Mouse (Mus musculus) neural tube, embryonic 15.5 days (tissue): ENCODE measurements around the gene Tmprss15. TPM values are rescaled to one million over a fixed set of nuclear protein-coding genes. Genes with fewer than 3 reads are reported as not detected.

ENCODE experiments used
- ATAC-seq: fragments of 200-750 bp; cut with Nextera tagmentation; 2 replicates; pipeline ENCODE4 v1.8.0; 2017; ENCODE audit warnings: mild to moderate bottlenecking, moderate TSS enrichment, moderate library complexity; ENCODE audit not compliant: low FRiP score
- H3K27ac ChIP-seq: fragments of 300-500 bp; sonication (generic); replicated peaks from 2 replicates; pipeline ENCODE4 v1.5.1; 2015; ENCODE audit warnings: mild to moderate bottlenecking, inconsistent platforms
- H3K27me3 ChIP-seq: fragments of 300-500 bp; sonication (generic); replicated peaks from 2 replicates; pipeline ENCODE4 v1.6.1; 2015; ENCODE audit warnings: inconsistent platforms
- H3K36me3 ChIP-seq: fragments of 300-500 bp; sonication (generic); 2 replicates; pipeline ENCODE4 v1.6.1; 2015; ENCODE audit warnings: inconsistent platforms
- H3K4me1 ChIP-seq: fragments of 300-500 bp; sonication (generic); 2 replicates; pipeline ENCODE4 v1.6.1; 2015; ENCODE audit warnings: inconsistent platforms
- H3K4me2 ChIP-seq: fragments of 300-500 bp; sonication (generic); 2 replicates; pipeline ENCODE4 v1.6.1; 2015; ENCODE audit warnings: inconsistent platforms, mild to moderate bottlenecking, moderate library complexity
- H3K4me3 ChIP-seq: fragments of 300-500 bp; sonication (generic); replicated peaks from 2 replicates; pipeline ENCODE4 v1.5.1; 2015; ENCODE audit warnings: mild to moderate bottlenecking, inconsistent platforms
- H3K9ac ChIP-seq: fragments of 300-500 bp; sonication (generic); replicated peaks from 2 replicates; pipeline ENCODE4 v1.6.1; 2015; ENCODE audit warnings: mild to moderate bottlenecking, inconsistent platforms
- H3K9me3 ChIP-seq: fragments of 300-500 bp; sonication (generic); replicated peaks from 2 replicates; pipeline ENCODE4 v1.6.1; 2016; ENCODE audit warnings: inconsistent platforms
- WGBS: fragments of 180-500 bp; shearing (Covaris S2); methylation state at CpG from one replicate; pipeline ENCODE4 v1.1.7; 2015; ENCODE audit warnings: mixed read lengths; 5-methylcytosine and 5-hydroxymethylcytosine counted together
- polyA plus RNA-seq: library from polyadenylated mRNA; unstranded; fragments of >200 nt; fragmentation: Nextera tagmentation; extraction: Ambion mirVana; gene quantifications from 2 replicates; pipeline ENCODE4 v1.2.1, GENCODE M21; 2015

Gene Tmprss15
- polyA plus RNA-seq: not detected in 2 replicates

GRCm38 (mm10) chr16:79090997-79091396 is at the start of gene Tmprss15:
Gene Tmprss15, minus strand, starts transcription at chr16:79091097.
- Histone ChIP-seq H3K4me1 (no peaks in the 10 kb centered on the region), H3K27me3 (no peaks in the 10 kb centered on the region), H3K9me3 (no peaks in the 10 kb centered on the region), H3K4me3 (no peak within 1 kb of the TSS), H3K4me2 (no peak within 1 kb of the TSS), H3K9ac (no peak within 1 kb of the TSS), H3K27ac (no peak within 1 kb of the TSS), H3K36me3 (no peaks in the 10 kb centered on the region)
- ATAC-seq: no peak
- 88% methylated on average over 4 of the region's 4 CpGs for WGBS

DNA sequence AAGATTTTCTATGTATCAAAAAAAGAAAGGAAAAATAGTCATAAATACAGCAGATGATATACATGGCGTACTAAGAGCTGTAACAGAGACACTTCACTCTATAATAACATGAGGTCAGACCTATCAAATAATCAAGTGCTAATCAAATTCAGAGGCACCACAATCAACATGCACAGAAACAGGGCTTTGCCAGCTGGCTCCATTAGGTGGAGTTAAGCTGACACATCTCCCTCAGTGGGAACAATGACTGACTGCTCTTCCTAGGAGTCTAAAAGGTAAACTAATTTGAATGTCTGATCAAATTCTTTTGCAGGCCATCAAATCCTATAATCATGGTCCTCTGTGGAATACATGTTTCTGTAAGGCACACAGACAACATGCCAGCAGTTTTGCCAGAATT is 24.0 kb upstream of the Tmprss15 start:
- no peak overlapping the region for H3K4me2 ChIP-seq
- no peaks in the 10 kb centered on the region for H3K27me3 ChIP-seq
- no peak overlapping the region for H3K9ac ChIP-seq
- no peaks in the 10 kb centered on the region for H3K4me1 ChIP-seq
- no peak for ATAC-seq
- 77% methylated on average over 1 of the region's 1 CpGs for WGBS
- H3K4me3 ChIP-seq: no peak overlapping the region
- H3K9me3 ChIP-seq: no peaks in the 10 kb centered on the region
- H3K27ac ChIP-seq: no peak overlapping the region
- no peaks in the 10 kb centered on the region for H3K36me3 ChIP-seq

- Histone ChIP-seq H3K4me2 (no peak overlapping the region), H3K4me1 (no peaks in the 10 kb centered on the region), H3K27me3 (no peaks in the 10 kb centered on the region), H3K9ac (no peak overlapping the region), H3K4me3 (no peak overlapping the region), H3K27ac (no peak overlapping the region), H3K36me3 (no peaks in the 10 kb centered on the region), H3K9me3 (no peaks in the 10 kb centered on the region)
- no peak for ATAC-seq
- WGBS: 60% methylated on average over 1 of the region's 1 CpGs
These were observed 18.6 kb upstream of the Tmprss15 start for GRCm38 (mm10) chr16:79109516-79109915.

DNA sequence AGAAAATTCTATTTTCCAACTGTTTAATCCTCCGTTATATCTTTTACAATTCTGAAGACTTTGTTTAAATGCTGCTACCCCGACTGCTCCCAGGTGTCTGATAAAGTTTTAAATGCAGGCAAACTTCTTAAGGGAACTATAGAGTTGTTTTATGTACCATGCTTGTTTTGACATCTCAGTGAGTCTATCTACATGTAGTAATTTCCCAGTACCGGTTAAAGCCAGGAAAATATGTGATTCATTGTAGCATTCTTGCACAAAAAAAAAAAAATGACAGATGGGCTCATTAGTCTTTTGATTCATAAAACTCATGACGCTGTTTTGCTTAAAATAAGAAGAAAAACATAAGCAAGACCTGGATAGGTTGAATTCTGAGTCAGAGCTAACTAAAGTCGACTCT is 18.1 kb upstream of the Tmprss15 start:
- no peaks in the 10 kb centered on the region for H3K36me3 ChIP-seq
- no peaks in the 10 kb centered on the region for H3K27me3 ChIP-seq
- no peak for ATAC-seq
- no peaks in the 10 kb centered on the region for H3K9me3 ChIP-seq
- no peaks in the 10 kb centered on the region for H3K4me1 ChIP-seq
- H3K4me2 ChIP-seq: no peak overlapping the region
- WGBS: 88% methylated on average over 5 of the region's 5 CpGs
- H3K4me3 ChIP-seq: no peak overlapping the region
- H3K9ac ChIP-seq: no peak overlapping the region
- H3K27ac ChIP-seq: no peak overlapping the region

GRCm38 (mm10) chr16:79100325-79100724 is 9.4 kb upstream of the Tmprss15 start:
- 85% methylated on average over 2 of the region's 2 CpGs for WGBS
- H3K9ac ChIP-seq: no peak overlapping the region
- no peak overlapping the region for H3K4me2 ChIP-seq
- H3K36me3 ChIP-seq: no peaks in the 10 kb centered on the region
- H3K27ac ChIP-seq: no peak overlapping the region
- H3K4me1 ChIP-seq: no peaks in the 10 kb centered on the region
- H3K27me3 ChIP-seq: no peaks in the 10 kb centered on the region
- no peak for ATAC-seq
- no peaks in the 10 kb centered on the region for H3K9me3 ChIP-seq
- no peak overlapping the region for H3K4me3 ChIP-seq

DNA sequence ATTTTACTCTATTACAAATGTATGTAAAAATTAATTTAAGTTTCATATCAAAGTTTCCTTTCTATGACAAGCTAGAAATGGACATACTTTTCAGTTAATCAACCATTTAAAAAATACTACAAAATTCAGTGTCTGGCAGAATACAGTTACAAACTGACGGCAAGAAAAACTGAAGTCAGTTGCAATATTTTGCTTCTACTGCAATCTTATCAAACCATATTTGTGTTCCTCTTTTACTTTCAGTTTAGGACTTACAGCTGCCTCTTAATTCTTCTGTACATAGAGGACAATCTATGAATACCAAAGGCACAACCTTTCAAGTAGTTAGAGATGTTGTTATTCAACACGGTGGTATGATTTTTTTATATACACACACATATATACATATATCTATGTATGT is 7.4 kb upstream of the Tmprss15 start:
- Histone ChIP-seq H3K27ac (no peak overlapping the region), H3K9ac (no peak overlapping the region), H3K4me3 (no peak overlapping the region), H3K36me3 (no peaks in the 10 kb centered on the region), H3K4me1 (no peaks in the 10 kb centered on the region), H3K4me2 (no peak overlapping the region), H3K27me3 (no peaks in the 10 kb centered on the region), H3K9me3 (no peaks in the 10 kb centered on the region)
- ATAC-seq: no peak
- WGBS: 93% methylated on average over 2 of the region's 2 CpGs

GRCm38 (mm10) chr16:79086550-79086949 is 4.3 kb downstream of the Tmprss15 start:
- Histone ChIP-seq H3K9me3 (no peaks in the 10 kb centered on the region), H3K4me1 (no peaks in the 10 kb centered on the region), H3K27ac (no peak overlapping the region), H3K4me3 (no peak overlapping the region), H3K4me2 (no peak overlapping the region), H3K9ac (no peak overlapping the region), H3K36me3 (no peaks in the 10 kb centered on the region), H3K27me3 (no peaks in the 10 kb centered on the region)
- no peak for ATAC-seq
- WGBS: 81% methylated on average over 6 of the region's 6 CpGs

GRCm38 (mm10) chr16:79063848-79064247 is 27.0 kb downstream of the Tmprss15 start:
- Histone ChIP-seq H3K27ac (no peak overlapping the region), H3K4me2 (no peak overlapping the region), H3K27me3 (no peaks in the 10 kb centered on the region), H3K9ac (no peak overlapping the region), H3K4me3 (no peak overlapping the region), H3K4me1 (no peaks in the 10 kb centered on the region), H3K9me3 (no peaks in the 10 kb centered on the region), H3K36me3 (no peaks in the 10 kb centered on the region)
- 100% methylated on average over 1 of the region's 1 CpGs for WGBS
- ATAC-seq: no peak

GRCm38 (mm10) chr16:79058775-79059558 is 31.9 kb downstream of the Tmprss15 start:
- no peaks in the 10 kb centered on the region for H3K9me3 ChIP-seq
- H3K4me3 ChIP-seq: no peak overlapping the region
- H3K27ac ChIP-seq: no peak overlapping the region
- H3K27me3 ChIP-seq: no peaks in the 10 kb centered on the region
- WGBS: 66% methylated on average over 12 of the region's 12 CpGs
- H3K4me2 ChIP-seq: no peak overlapping the region
- H3K4me1 ChIP-seq: no peaks in the 10 kb centered on the region
- no peak for ATAC-seq
- H3K36me3 ChIP-seq: no peaks in the 10 kb centered on the region
- H3K9ac ChIP-seq: no peak overlapping the region

- Histone ChIP-seq H3K27me3 (no peaks in the 10 kb centered on the region), H3K9ac (no peak overlapping the region), H3K27ac (no peak overlapping the region), H3K36me3 (no peaks in the 10 kb centered on the region), H3K4me3 (no peak overlapping the region), H3K4me2 (no peak overlapping the region), H3K9me3 (no peaks in the 10 kb centered on the region), H3K4me1 (no peaks in the 10 kb centered on the region)
- ATAC-seq: no peak
- 40% methylated on average over 2 of the region's 2 CpGs for WGBS
These were observed 58.3 kb downstream of the Tmprss15 start for GRCm38 (mm10) chr16:79032593-79032992.

GRCm38 (mm10) chr16:79002812-79003211 is 88.1 kb downstream of the Tmprss15 start:
- 86% methylated on average over 2 of the region's 2 CpGs for WGBS
- H3K27me3 ChIP-seq: no peaks in the 10 kb centered on the region
- no peak overlapping the region for H3K9ac ChIP-seq
- no peak for ATAC-seq
- H3K4me1 ChIP-seq: no peaks in the 10 kb centered on the region
- no peak overlapping the region for H3K4me2 ChIP-seq
- no peaks in the 10 kb centered on the region for H3K9me3 ChIP-seq
- H3K36me3 ChIP-seq: no peaks in the 10 kb centered on the region
- H3K4me3 ChIP-seq: no peak overlapping the region
- H3K27ac ChIP-seq: no peak overlapping the region

- no peaks in the 10 kb centered on the region for H3K9me3 ChIP-seq
- 91% methylated on average over 9 of the region's 9 CpGs for WGBS
- ATAC-seq: no peak
These were observed 89.2 kb downstream of the Tmprss15 start for GRCm38 (mm10) chr16:79001679-79002078.

More at GRCm38 (mm10) chr16:79001679-79002078, 89.2 kb downstream of the Tmprss15 start:
- H3K36me3 ChIP-seq: no peaks in the 10 kb centered on the region
- no peaks in the 10 kb centered on the region for H3K27me3 ChIP-seq
- no peak overlapping the region for H3K4me3 ChIP-seq
- no peak overlapping the region for H3K9ac ChIP-seq
- H3K4me1 ChIP-seq: no peaks in the 10 kb centered on the region
- no peak overlapping the region for H3K27ac ChIP-seq
- no peak overlapping the region for H3K4me2 ChIP-seq
